Mouse (Mus musculus): Measurements from ENCODE around the gene Mcpt8. TPM values are rescaled to one million over a fixed set of nuclear protein-coding genes. Genes with fewer than 3 reads are reported as not detected.

The Mcpt8 gene
- total RNA-seq, 2 experiments from 2014 or later: not detected

Small RNA genes within 50 kb of the gene (microRNA-seq; reads per million reads assigned to microRNA genes)
- gene Mir6949 (ENCODE audit: borderline number of aligned reads in 2 of 2): 0 reads per million in 2 experiments

Other genes with a start within 250 kb of the Mcpt8 start
- 1 to 10 TPM; 8.2 to 9.0 TPM for gene Nynrin, start 231.3 kb downstream of the Mcpt8 start, total RNA-seq (2021)
- gene Cbln3, start 200.9 kb downstream of the Mcpt8 start, total RNA-seq (2021): not detected
- 10 to 100 TPM; 14.8 to 17.6 TPM for gene Khnyn, start 200.3 kb downstream of the Mcpt8 start, total RNA-seq (2021)
- 10 to 100 TPM; 66.9 to 90.4 TPM for gene Sdr39u1, start 185.0 kb downstream of the Mcpt8 start, total RNA-seq (2021)
- 1 to 10 TPM; 1.8 to 3.4 TPM for gene Cma1, start 140.6 kb downstream of the Mcpt8 start, total RNA-seq (2021)
- gene Cma2, start 134.3 kb downstream of the Mcpt8 start, total RNA-seq (2021): under 1 TPM in 1 of 2 experiments, not detected in 1; 0.51 TPM
- gene Mcpt1, start 67.3 kb downstream of the Mcpt8 start, total RNA-seq (2021): not detected
- not detected for gene Mcpt9, start 54.8 kb downstream of the Mcpt8 start, total RNA-seq (2021)
- gene Mcpt2, start 43.2 kb downstream of the Mcpt8 start, total RNA-seq (2021): not detected
- 1 to 10 TPM; 1.4 to 2.6 TPM for gene Mcpt4, start 23.0 kb downstream of the Mcpt8 start, total RNA-seq (2021)
- gene Ctsg, start 17.3 kb upstream of the Mcpt8 start, total RNA-seq (2021): not detected
- not detected for gene Gzme, start 35.4 kb upstream of the Mcpt8 start, total RNA-seq (2021)
- gene Gzmd, start 47.3 kb upstream of the Mcpt8 start, total RNA-seq (2021): not detected
- gene Gzmg, start 74.3 kb upstream of the Mcpt8 start, total RNA-seq (2021): not detected
- gene Gzmn, start 89.3 kb upstream of the Mcpt8 start, total RNA-seq (2021): not detected
- not detected for gene Gzmf, start 126.1 kb upstream of the Mcpt8 start, total RNA-seq (2021)
- gene Gzmc, start 149.4 kb upstream of the Mcpt8 start, total RNA-seq (2021): not detected
- under 1 TPM; 0.42 to 0.99 TPM for gene Gzmb, start 177.0 kb upstream of the Mcpt8 start, total RNA-seq (2021)